ENCODE assay signal across 9 mouse cellular contexts in the genomic region with DNA sequence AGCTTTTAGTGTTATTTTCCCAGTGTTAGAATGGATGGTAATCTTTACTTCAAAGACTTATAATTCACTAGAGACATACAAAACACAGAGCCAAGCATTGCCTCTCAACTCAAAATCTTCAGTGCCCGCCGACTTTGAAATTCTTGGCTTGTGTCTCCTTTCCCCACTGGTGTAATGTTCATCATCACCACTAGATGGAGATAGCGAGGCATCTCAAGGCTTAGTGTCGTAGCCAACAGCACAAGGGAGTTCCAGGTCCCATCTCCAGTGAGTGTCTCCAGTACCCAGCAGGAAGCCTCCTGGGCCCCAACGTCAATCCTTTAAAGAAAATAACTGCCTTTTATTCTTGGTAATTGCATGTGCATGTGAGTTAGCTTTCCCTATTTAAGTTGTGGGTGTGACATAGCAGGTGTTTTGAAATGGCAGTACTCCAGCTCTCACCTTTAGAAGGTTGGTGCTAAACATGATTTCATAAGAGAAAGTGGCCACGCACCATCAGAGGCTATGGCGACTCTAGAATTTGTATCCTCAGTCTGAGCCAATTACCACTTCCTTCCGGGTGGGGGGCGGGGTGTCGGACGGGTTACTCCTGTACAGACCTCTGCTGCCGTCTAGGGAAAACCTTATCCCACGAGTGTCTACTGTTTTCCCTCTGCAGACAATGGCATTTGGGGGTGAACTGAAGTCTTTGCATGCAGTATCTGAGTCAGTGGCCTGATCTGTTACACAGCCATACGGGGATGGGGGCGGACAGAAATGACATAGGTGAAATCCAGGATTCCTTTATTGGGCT.
DNase-seq lines count a peak whose midpoint lies in the region; ATAC-seq lines count a peak whose summit lies in the region.
"Had no signal": no experiment of that assay in that cellular context is flagged by ENCODE, and none has a peak within 500 bp of the region (broad histone marks: within the 10 kb centered on the region; RNA-seq: fewer than 3 reads in every experiment).

No protein-coding gene starts in this region.

- H3K36me3 ChIP-seq in intestine, embryonic 16.5 days (ENCODE audit: control insufficient read depth, insufficient read depth, low read length), result no peaks in the 10 kb centered on the region
- H3K36me3 ChIP-seq in midbrain, embryonic 13.5 days, result no peaks in the 10 kb centered on the region
- H3K36me3 ChIP-seq: embryonic facial prominence, embryonic 12.5 days had no signal

- H3K9me3 ChIP-seq in intestine, embryonic 16.5 days (ENCODE audit: control insufficient read depth, low read length), result no peaks in the 10 kb centered on the region
- no peaks in the 10 kb centered on the region for H3K9me3 ChIP-seq in midbrain, embryonic 13.5 days
- H3K9me3 ChIP-seq: embryonic facial prominence, embryonic 12.5 days had no signal

- peak; percentile 30; the same call in 1 of the 2 replicates for ATAC-seq in intestine, embryonic 16.5 days
- peak; percentile 53 for ATAC-seq in midbrain, embryonic 13.5 days

- peak; percentile 25 for DNase-seq in ovary, postnatal 10 days (ENCODE audit: low spot score)
- no peak for DNase-seq in ovary, adult 18-20 months (ENCODE audit: low spot score)
- peak; percentile 56 to 74 for DNase-seq in cerebellum, postnatal 25 days
- DNase-seq in gastrocnemius, adult 8-10 months (ENCODE audit: low spot score in 2 of 2), result peak; percentile 27 to 33
- peak; percentile 64 for DNase-seq in left cerebral cortex, postnatal 4 days
- peak; percentile 45 to 68 for DNase-seq in spleen, postnatal 10 days (ENCODE audit: low spot score in 2 of 2)

- 38% methylated on average over 15 of the region's 15 CpGs for WGBS in intestine, embryonic 16.5 days
- WGBS in midbrain, embryonic 13.5 days, result 45% methylated on average over 15 of the region's 15 CpGs

- intact Hi-C loops in left cerebral cortex, postnatal 4 days (cut with DNase I), result loop anchor here (1.0 to 2.0 kb wide), 3 partner anchors 443 to 581 kb away; no protein-coding TSS in a partner anchor

- H3K4me1 ChIP-seq in intestine, embryonic 16.5 days (ENCODE audit: control insufficient read depth, insufficient read depth, low read length), result no peaks in the 10 kb centered on the region
- H3K4me1 ChIP-seq in midbrain, embryonic 13.5 days (replicated peaks), result 0 out of 2 replicates have a peak, but pooled peaks cover 9% of the 10 kb centered on the region
- H3K4me1 ChIP-seq: embryonic facial prominence, embryonic 12.5 days had no signal

- no peak overlapping the region for H3K4me2 ChIP-seq in intestine, embryonic 16.5 days (ENCODE audit: low read depth, low read length)
- no peak overlapping the region for H3K4me2 ChIP-seq in midbrain, embryonic 13.5 days (replicated peaks)
- H3K4me2 ChIP-seq: embryonic facial prominence, embryonic 12.5 days had no signal

- H3K4me3 ChIP-seq in intestine, embryonic 16.5 days (ENCODE audit: low read length), result no peak overlapping the region
- no peak overlapping the region for H3K4me3 ChIP-seq in midbrain, embryonic 13.5 days (replicated peaks)
- H3K4me3 ChIP-seq: embryonic facial prominence, embryonic 12.5 days had no signal

- H3K27ac ChIP-seq in intestine, embryonic 16.5 days (ENCODE audit: low read length), result no peak overlapping the region
- H3K27ac ChIP-seq in midbrain, embryonic 13.5 days, result no peak overlapping the region
- H3K27ac ChIP-seq: embryonic facial prominence, embryonic 12.5 days had no signal

- H3K9ac ChIP-seq in intestine, embryonic 16.5 days (ENCODE audit: low read depth, low read length), result no peak overlapping the region
- no peak overlapping the region for H3K9ac ChIP-seq in midbrain, embryonic 13.5 days (replicated peaks)
- H3K9ac ChIP-seq: embryonic facial prominence, embryonic 12.5 days had no signal

- H3K27me3 ChIP-seq in intestine, embryonic 16.5 days (replicated peaks; ENCODE audit: control insufficient read depth, insufficient read depth, low read length), result peaks cover 3% of the 10 kb centered on the region; the same call in 1 of the 2 replicates
- H3K27me3 ChIP-seq in midbrain, embryonic 13.5 days, result no peaks in the 10 kb centered on the region
